Mouse (Mus musculus) hindbrain, embryonic 11.5 days (tissue): Measurements from ENCODE around the gene Arih1. TPM values are rescaled to one million over a fixed set of nuclear protein-coding genes. Genes with fewer than 3 reads are reported as not detected.

Experiments used
- ATAC-seq: fragments of 200-750 bp; cut with Nextera tagmentation; 2 replicates; pipeline ENCODE4 v1.8.0; 2017; ENCODE audit warnings: mild to moderate bottlenecking, moderate TSS enrichment, moderate library complexity; ENCODE audit not compliant: low FRiP score
- DNase-seq: peaks from one replicate; pipeline ENCODE4 v3.0.0-alpha.2; 2015; ENCODE audit warnings: low spot score
- H3K27ac ChIP-seq: fragments of 300-500 bp; sonication (generic); 2 replicates; pipeline ENCODE4 v1.5.1; 2014; ENCODE audit warnings: mild to moderate bottlenecking, low read depth, low read length
- H3K27me3 ChIP-seq: fragments of 300-500 bp; sonication (generic); 2 replicates; pipeline ENCODE4 v1.6.1; 2014; ENCODE audit warnings: mild to moderate bottlenecking, low read length, moderate library complexity, mixed read lengths; ENCODE audit not compliant: control insufficient read depth, insufficient read depth
- H3K36me3 ChIP-seq: fragments of 300-500 bp; sonication (generic); 2 replicates; pipeline ENCODE4 v1.6.1; 2014; ENCODE audit warnings: mild to moderate bottlenecking, low read length, moderate library complexity, mixed read lengths; ENCODE audit not compliant: control insufficient read depth, insufficient read depth
- H3K4me1 ChIP-seq: fragments of 300-500 bp; sonication (generic); replicated peaks from 2 replicates; pipeline ENCODE4 v1.6.1; 2014; ENCODE audit warnings: low read length, mixed read lengths; ENCODE audit not compliant: control insufficient read depth, insufficient read depth
- H3K4me2 ChIP-seq: fragments of 300-500 bp; sonication (generic); replicated peaks from 2 replicates; pipeline ENCODE4 v1.6.1; 2014; ENCODE audit warnings: mild to moderate bottlenecking, low read depth, low read length
- H3K4me3 ChIP-seq: fragments of 300-500 bp; sonication (generic); 2 replicates; pipeline ENCODE4 v1.5.1; 2014; ENCODE audit warnings: low read depth, low read length
- H3K9ac ChIP-seq: fragments of 300-500 bp; sonication (generic); 2 replicates; pipeline ENCODE4 v1.6.1; 2014; ENCODE audit warnings: low read depth, low read length
- H3K9me3 ChIP-seq: fragments of 300-500 bp; sonication (generic); 2 replicates; pipeline ENCODE4 v1.6.1; 2016; ENCODE audit warnings: low read length; ENCODE audit not compliant: control insufficient read depth
- WGBS: fragments of 180-500 bp; shearing (Covaris S2); extraction: QIAGEN DNeasy Blood & Tissue Kit; methylation state at CpG from one replicate; pipeline ENCODE4 v1.1.7; 2014; 5-methylcytosine and 5-hydroxymethylcytosine counted together
- polyA plus RNA-seq: library from polyadenylated mRNA; unstranded; fragments of >200 nt; fragmentation: Nextera tagmentation; extraction: Ambion mirVana; gene quantifications from 2 replicates; pipeline ENCODE4 v1.2.1, GENCODE M21; 2014

Gene Arih1
- polyA plus RNA-seq, 1 experiment from 2014 or later: 20.8 TPM

DNA sequence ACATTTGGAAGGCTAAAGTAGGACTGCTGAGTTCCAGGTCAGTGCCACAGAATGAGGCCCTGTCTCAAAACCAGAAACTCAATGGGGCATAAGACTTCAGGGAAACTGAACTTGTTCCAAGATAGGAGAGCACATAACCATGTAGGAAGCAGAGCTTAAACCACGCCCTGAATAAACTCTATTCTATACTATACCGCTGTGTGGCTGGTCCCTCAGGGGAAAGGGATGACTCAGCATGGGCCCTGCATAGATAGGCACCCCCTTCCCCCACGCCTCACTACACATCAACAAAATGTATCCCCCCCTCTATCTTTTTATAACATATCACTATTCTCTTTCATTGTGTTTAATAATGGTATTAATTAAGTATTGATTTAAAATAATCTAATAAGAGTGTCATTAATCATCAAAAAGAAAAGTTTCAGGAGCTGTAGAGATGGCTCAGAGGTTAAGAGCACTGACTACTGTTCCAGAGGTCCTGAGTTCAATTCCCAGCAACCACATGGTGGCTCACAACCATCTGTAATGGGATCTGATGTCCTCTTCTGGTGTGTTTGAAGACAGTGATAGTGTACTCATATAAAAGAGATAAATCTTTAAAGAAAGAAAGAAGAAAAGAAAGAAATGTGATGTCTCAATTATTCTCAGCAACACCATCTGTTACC lies 30.9 kb downstream of the Arih1 start:
- H3K9me3 ChIP-seq: no peaks in the 10 kb centered on the region
- 81% methylated on average over 3 of the region's 3 CpGs for WGBS
- H3K27ac ChIP-seq: no peak overlapping the region
- no peak overlapping the region for H3K4me3 ChIP-seq
- DNase-seq: no peak
- H3K4me1 ChIP-seq: no peaks in the 10 kb centered on the region
- no peaks in the 10 kb centered on the region for H3K36me3 ChIP-seq
- no peak overlapping the region for H3K4me2 ChIP-seq
- no peak for ATAC-seq
- no peak overlapping the region for H3K9ac ChIP-seq
- H3K27me3 ChIP-seq: no peaks in the 10 kb centered on the region

DNA sequence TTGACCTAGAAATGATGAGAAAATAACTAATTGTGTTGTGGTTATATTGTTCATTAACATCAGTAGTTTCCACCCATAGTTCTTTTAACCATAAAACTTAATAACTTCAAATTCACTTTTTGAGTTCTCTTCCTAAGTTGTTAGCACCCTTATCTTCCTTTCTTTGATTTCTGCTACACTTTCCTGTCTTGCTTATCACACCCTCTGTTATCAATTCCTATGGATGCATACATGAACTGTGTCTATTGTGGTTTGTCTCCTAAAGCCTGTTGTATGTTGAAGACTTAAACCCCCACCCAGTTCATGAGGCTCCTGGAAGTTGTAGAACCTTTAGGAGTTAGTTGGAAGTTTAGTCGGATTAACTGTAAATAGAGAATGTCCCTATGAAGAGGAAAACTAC lies 52.7 kb downstream of the Arih1 start:
- Histone ChIP-seq H3K27ac (no peak overlapping the region), H3K9ac (no peak overlapping the region), H3K4me2 (no peak overlapping the region), H3K9me3 (no peaks in the 10 kb centered on the region), H3K36me3 (no peaks in the 10 kb centered on the region), H3K27me3 (no peaks in the 10 kb centered on the region), H3K4me1 (no peaks in the 10 kb centered on the region), H3K4me3 (no peak overlapping the region)
- ATAC-seq (no peak), DNase-seq (no peak)
- 89% methylated on average over 1 of the region's 1 CpGs for WGBS

DNA sequence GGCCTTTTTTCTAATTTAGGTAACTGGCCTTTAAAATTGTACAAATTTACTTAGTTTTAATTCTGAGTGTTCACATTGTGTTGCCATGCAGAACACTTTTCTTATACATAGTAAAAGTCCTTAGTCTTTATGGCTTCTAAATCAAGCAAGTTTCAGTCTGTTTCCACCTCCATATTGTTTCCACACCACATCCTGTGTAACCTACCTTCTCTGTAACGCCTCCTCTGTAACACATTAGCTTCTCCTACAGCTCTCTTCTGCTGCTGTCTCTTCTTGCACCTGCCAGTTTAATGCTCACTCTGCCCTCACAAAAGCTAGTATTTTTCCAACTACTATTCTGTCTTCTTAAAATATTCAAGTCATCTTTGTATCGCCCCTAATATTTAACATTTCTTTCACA lies 54.8 kb downstream of the Arih1 start:
- no peaks in the 10 kb centered on the region for H3K36me3 ChIP-seq
- 96% methylated on average over 2 of the region's 2 CpGs for WGBS

DNA sequence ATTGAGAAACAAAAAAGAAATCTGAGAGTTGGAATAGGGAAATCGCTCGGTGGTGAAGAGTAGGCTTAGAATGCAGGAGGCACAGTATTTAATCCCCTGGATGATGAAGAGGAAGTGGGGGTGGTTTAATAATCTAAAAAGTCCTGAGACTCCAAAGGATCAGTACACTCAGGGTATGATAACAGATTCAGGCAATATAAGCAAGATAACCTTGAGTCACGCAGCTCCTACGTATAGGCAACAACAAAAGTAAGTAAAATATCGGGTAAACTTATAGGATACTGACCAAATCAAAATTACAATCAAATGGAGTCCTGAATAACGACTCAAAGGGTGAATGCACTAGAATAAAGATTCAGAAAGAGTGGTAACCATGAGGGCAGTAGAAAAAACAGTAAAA lies 65.9 kb downstream of the Arih1 start:
- Histone ChIP-seq H3K4me1 (no peaks in the 10 kb centered on the region), H3K4me3 (no peak overlapping the region), H3K9me3 (no peaks in the 10 kb centered on the region), H3K27ac (no peak overlapping the region), H3K27me3 (no peaks in the 10 kb centered on the region), H3K4me2 (no peak overlapping the region), H3K9ac (no peak overlapping the region), H3K36me3 (no peaks in the 10 kb centered on the region)
- DNase-seq (no peak), ATAC-seq (no peak)
- 89% methylated on average over 6 of the region's 6 CpGs for WGBS

More for the DNA sequence above, 54.8 kb downstream of the Arih1 start:
- ATAC-seq (no peak), DNase-seq (no peak)
- H3K27me3 ChIP-seq: no peaks in the 10 kb centered on the region
- H3K27ac ChIP-seq: no peak overlapping the region
- H3K9me3 ChIP-seq: no peaks in the 10 kb centered on the region
- no peak overlapping the region for H3K4me3 ChIP-seq
- no peaks in the 10 kb centered on the region for H3K4me1 ChIP-seq
- H3K4me2 ChIP-seq: no peak overlapping the region
- no peak overlapping the region for H3K9ac ChIP-seq

DNA sequence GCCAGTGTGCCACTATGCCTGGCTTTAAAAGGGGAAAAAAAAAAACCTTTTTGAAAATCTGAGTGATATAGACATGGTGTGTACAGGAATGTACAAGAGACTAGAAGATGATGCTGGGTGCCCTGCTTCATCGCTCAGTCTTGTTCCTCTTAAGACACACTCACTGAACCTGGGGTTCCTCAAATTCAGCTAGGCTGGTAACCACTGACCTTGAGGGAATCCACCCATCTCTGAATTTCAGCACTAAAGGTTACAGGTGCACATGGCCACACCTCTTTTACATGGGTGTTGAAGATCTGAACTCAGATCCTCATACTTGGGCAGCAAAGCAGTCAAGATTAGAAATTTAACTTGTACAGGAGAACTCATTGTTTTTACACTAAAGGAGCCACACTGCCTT lies 79.1 kb downstream of the Arih1 start:
- WGBS: 97% methylated on average over 1 of the region's 1 CpGs

DNA sequence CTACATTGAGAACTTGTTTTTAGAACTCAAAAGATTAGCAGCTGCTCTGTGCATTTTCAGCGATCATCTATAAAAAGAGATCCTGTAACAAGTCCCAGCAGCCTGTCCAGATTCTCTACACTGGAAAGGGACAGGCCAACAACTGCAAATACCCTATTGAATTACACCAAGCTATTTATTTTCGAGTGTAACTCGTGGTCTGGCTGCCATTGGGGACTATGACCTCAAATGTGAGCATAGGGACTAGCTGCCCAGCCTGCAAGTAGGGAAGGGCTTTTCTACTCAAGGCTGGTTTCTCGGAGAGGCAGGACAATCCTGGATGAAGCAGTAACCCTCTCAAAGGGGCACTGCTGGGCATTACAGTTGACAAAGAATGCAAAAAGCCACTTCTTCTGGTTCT lies 97.3 kb downstream of the Arih1 start:
- H3K36me3 ChIP-seq: peaks cover 12% of the 10 kb centered on the region; the same call in 1 of the 2 replicates
- WGBS: 79% methylated on average over 4 of the region's 4 CpGs
- DNase-seq (no peak), ATAC-seq (no peak)
- no peak overlapping the region for H3K4me2 ChIP-seq
- no peaks in the 10 kb centered on the region for H3K4me1 ChIP-seq
- H3K4me3 ChIP-seq: no peak overlapping the region
- no peak overlapping the region for H3K27ac ChIP-seq
- H3K27me3 ChIP-seq: no peaks in the 10 kb centered on the region
- no peaks in the 10 kb centered on the region for H3K9me3 ChIP-seq
- no peak overlapping the region for H3K9ac ChIP-seq

More for the DNA sequence above, 79.1 kb downstream of the Arih1 start:
- DNase-seq: no peak
- ATAC-seq: no peak
- Histone ChIP-seq H3K27ac (no peak overlapping the region), H3K9me3 (no peaks in the 10 kb centered on the region), H3K4me2 (no peak overlapping the region), H3K9ac (no peak overlapping the region), H3K36me3 (peaks cover 4% of the 10 kb centered on the region; the same call in 1 of the 2 replicates), H3K27me3 (no peaks in the 10 kb centered on the region), H3K4me1 (no peaks in the 10 kb centered on the region), H3K4me3 (no peak overlapping the region)

DNA sequence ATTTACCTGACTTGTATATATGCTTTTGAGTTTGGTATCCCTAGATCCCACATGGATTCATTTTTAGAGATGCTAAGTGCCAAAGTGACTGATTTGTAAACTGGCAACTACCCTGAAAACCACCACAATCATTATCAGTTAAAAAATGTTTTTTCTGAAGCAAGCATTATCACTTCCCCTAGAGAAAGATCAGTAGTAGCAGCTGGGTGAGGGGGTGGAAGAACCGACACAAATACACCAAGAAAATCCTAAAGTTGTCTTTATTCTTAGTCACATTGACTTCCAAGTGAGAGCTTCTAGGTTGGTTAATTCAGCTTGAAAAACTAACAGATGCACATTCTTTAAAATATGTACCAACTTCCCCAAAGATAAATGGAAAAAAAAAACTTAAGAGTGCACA lies 98.1 kb downstream of the Arih1 start:
- Histone ChIP-seq H3K4me3 (no peak overlapping the region), H3K9ac (no peak overlapping the region), H3K36me3 (peaks cover 12% of the 10 kb centered on the region; the same call in 1 of the 2 replicates), H3K4me2 (no peak overlapping the region), H3K27ac (no peak overlapping the region), H3K9me3 (no peaks in the 10 kb centered on the region), H3K4me1 (no peaks in the 10 kb centered on the region), H3K27me3 (no peaks in the 10 kb centered on the region)
- ATAC-seq: no peak
- 81% methylated on average over 1 of the region's 1 CpGs for WGBS
- DNase-seq: no peak

DNA sequence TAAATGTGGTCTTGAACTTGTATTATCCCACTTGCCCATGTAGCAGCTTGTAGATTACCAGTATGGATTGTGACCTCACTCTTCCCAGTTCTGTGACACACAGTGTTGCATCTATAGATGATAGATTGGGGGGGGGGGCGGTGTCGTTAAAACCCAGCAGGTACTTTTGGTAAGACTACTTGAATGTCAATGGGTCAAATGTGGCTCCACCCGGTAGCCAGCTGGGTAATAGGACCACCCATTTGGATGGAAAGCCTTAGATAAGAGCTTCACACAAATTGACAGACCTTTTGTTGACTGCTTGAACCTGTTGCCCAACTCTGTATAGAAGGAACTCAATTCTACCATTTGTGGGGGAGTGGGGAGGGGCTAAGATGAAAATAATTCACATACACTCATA lies 99.0 kb downstream of the Arih1 start:
- no peaks in the 10 kb centered on the region for H3K27me3 ChIP-seq
- H3K36me3 ChIP-seq: peaks cover 6% of the 10 kb centered on the region; the same call in 1 of the 2 replicates
- no peaks in the 10 kb centered on the region for H3K9me3 ChIP-seq
- H3K9ac ChIP-seq: no peak overlapping the region
- no peak overlapping the region for H3K27ac ChIP-seq
- H3K4me1 ChIP-seq: no peaks in the 10 kb centered on the region
- ATAC-seq (no peak), DNase-seq (no peak)
- no peak overlapping the region for H3K4me3 ChIP-seq
- no peak overlapping the region for H3K4me2 ChIP-seq
- 56% methylated on average over 3 of the region's 3 CpGs for WGBS

DNA sequence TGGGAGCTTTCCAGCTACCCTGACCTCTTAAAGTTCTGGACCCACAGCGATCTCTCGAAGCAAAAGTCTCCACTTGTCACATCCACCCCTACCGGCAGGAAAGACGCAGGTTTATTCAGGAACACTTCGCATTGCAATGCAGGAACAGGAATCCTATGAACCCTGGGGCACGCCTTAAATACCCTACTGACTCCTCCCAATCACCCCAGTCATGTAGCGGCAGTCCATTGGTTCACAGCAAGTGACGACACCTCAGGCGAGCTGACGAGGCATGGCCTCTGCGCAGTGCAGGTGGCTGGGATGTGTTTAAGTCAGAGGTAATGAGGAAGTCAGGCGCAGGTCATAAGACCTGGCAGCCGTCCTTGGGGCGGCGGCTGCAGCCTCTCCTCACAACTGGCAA lies 110.8 kb downstream of the Arih1 start:
- Histone ChIP-seq H3K4me2 (no peak overlapping the region), H3K27me3 (no peaks in the 10 kb centered on the region), H3K9me3 (no peaks in the 10 kb centered on the region), H3K4me3 (no peak overlapping the region), H3K27ac (no peak overlapping the region), H3K36me3 (no peaks in the 10 kb centered on the region), H3K9ac (no peak overlapping the region), H3K4me1 (no peaks in the 10 kb centered on the region)
- DNase-seq (no peak), ATAC-seq (no peak)
- WGBS: 93% methylated on average over 15 of the region's 15 CpGs
